Mouse (Mus musculus): ENCODE results near the gene Sox13. TPM values are rescaled to one million over a fixed set of nuclear protein-coding genes. Genes with fewer than 3 reads are reported as not detected.
"Not testable (repeated sequence)": the region's sequence is repeated elsewhere in the genome, so short reads cannot be mapped to it uniquely, and the experiment has no call there.

Sox13 gene
- polyA plus RNA-seq, 1 experiment from 2014 or later = 0.24 TPM

DNA sequence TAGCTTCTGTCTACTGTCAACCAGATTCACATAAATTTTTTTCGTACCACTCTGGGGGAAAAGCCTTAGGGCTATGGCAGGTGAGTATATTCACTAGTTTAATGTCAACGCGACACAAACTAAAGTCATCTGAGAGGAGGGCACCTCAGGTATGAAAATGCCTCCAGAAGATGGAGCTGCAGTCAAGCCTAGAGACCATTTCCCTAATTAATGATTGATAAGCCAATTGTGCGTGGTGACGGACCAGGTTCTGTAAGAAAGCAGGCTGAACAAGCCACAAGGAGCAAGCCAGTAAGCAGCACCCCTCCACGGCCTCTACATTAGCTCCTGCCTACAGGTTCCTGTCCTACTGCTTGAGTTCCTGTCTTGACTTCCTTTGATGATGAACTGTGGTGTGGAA lies 63.2 kb downstream of the Sox13 start:
- H3K36me3 ChIP-seq (ENCODE audit: inconsistent target) = no peaks in the 10 kb centered on the region
- WGBS (ENCODE audit: missing documents) = 96% methylated on average over 6 of the region's 6 CpGs
- H3K27ac ChIP-seq = no peak overlapping the region
- no peak overlapping the region for H3K4me3 ChIP-seq (ENCODE audit: inconsistent target)
- H3K79me2 ChIP-seq (ENCODE audit: inconsistent target) = no peaks in the 10 kb centered on the region

DNA sequence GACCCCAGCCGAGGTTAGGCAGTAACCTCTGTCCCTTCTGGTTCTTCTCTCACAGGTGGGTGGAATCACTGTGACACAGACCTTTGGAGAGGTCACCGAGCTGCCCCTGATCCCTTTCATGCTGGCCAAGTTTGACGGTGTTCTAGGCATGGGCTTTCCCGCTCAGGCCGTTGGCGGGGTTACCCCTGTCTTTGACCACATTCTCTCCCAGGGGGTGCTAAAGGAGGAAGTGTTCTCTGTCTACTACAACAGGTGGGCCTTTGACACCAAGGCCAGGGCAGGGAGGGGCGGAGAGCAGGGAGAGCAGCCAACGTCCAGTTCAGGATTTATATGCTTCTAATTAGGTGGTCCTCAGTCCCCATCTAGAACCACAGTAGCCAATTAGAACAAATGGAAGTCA lies 67.8 kb downstream of the Sox13 start:
- H3K4me3 ChIP-seq (ENCODE audit: inconsistent target) = no peak overlapping the region
- H3K36me3 ChIP-seq (ENCODE audit: inconsistent target) = no peaks in the 10 kb centered on the region
- no peaks in the 10 kb centered on the region for H3K79me2 ChIP-seq (ENCODE audit: inconsistent target)
- 37% methylated on average over 8 of the region's 8 CpGs for WGBS (ENCODE audit: missing documents)
- H3K27ac ChIP-seq = no peak overlapping the region

DNA sequence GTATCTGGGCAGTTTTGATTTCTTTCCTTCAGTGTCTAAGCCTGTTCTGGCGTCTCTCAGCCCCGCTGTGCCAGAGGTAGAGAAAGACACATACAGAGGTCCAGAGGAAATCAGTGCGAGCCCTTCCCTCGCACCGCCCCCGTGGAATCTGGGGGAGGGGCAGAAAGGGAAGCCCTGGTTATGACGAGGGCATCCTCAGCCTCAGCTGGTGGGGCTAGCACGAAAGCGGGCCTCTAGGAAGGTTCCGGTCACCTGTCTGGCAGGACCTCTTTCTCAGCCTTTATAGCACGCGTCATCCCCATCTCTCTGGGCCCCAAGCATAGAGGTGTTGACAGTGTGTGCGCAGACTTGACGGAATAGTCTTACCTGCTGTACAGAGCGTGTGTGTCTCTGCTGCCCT lies 68.3 kb downstream of the Sox13 start:
- Histone ChIP-seq H3K36me3 (ENCODE audit: inconsistent target) (no peaks in the 10 kb centered on the region), H3K79me2 (ENCODE audit: inconsistent target) (no peaks in the 10 kb centered on the region), H3K4me3 (ENCODE audit: inconsistent target) (no peak overlapping the region), H3K27ac (no peak overlapping the region)
- WGBS (ENCODE audit: missing documents) = 79% methylated on average over 15 of the region's 15 CpGs

DNA sequence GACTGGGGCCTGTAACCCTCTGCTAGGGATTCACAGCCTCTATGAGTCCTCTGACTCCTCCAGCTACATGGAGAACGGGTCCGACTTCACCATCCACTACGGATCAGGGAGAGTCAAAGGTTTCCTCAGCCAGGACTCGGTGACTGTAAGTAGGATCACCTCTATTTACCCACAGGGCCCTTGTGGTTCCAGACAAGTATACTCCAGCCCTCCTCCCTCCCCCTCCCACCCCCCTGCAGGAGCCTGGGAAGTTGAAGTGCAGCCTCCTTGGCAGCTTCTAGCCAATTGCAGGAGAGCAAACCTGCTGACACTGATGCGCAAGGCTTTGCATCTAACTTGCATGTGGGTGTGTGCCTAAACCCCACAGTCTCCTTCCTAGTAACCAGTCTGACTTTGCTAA lies 68.7 kb downstream of the Sox13 start:
- no peak overlapping the region for H3K27ac ChIP-seq
- H3K79me2 ChIP-seq (ENCODE audit: inconsistent target) = no peaks in the 10 kb centered on the region
- no peak overlapping the region for H3K4me3 ChIP-seq (ENCODE audit: inconsistent target)
- H3K36me3 ChIP-seq (ENCODE audit: inconsistent target) = no peaks in the 10 kb centered on the region
- 85% methylated on average over 5 of the region's 5 CpGs for WGBS (ENCODE audit: missing documents)

DNA sequence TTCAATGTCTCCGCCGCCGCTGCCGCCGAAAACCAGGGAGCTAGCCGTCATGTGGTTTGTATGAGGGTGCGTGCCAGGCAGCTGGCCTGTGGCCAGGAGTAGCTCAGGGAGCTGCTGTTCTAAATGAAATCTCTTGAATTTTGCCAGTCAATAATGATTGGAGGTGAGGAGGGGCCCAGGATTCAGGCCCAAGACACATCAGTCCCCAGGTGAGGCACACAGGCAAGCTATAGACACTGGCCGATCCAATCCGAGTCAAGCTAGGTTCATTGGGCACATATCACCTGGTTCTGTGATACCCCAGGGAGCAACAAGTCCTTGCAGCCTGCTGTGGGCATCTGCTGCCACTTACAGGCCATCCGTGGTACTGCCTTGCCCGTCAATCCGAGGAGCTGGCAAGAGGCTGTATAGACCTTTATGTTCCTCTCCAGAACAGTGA lies 70.8 kb downstream of the Sox13 start:
- Histone ChIP-seq H3K79me2 (ENCODE audit: inconsistent target) (no peaks in the 10 kb centered on the region), H3K36me3 (ENCODE audit: inconsistent target) (no peaks in the 10 kb centered on the region), H3K27ac (no peak overlapping the region), H3K4me3 (ENCODE audit: inconsistent target) (no peak overlapping the region)
- WGBS (ENCODE audit: missing documents) = 39% methylated on average over 12 of the region's 12 CpGs

DNA sequence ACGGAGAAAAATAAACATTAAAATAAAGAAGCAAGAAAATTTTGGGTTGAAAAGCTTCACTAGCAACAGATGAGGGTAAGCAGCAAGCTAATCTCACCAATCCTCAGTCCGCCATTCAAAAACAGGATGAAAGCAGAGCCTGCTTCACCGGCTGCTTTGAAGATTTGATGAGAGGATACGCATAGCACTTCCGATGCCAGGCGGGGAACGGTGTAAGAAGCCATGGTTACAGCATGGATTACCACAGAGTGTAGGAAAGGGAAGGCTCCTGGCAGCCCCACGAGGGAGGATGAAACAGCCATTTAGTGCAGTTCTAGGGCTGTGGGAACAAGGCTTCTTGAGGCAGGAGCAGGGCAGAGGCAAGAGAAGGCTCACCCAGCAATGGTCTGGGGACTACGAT lies 72.4 kb downstream of the Sox13 start:
- no peaks in the 10 kb centered on the region for H3K79me2 ChIP-seq (ENCODE audit: inconsistent target)
- WGBS (ENCODE audit: missing documents) = 56% methylated on average over 9 of the region's 9 CpGs
- no peaks in the 10 kb centered on the region for H3K36me3 ChIP-seq (ENCODE audit: inconsistent target)
- no peak overlapping the region for H3K27ac ChIP-seq
- H3K4me3 ChIP-seq (ENCODE audit: inconsistent target) = no peak overlapping the region

DNA sequence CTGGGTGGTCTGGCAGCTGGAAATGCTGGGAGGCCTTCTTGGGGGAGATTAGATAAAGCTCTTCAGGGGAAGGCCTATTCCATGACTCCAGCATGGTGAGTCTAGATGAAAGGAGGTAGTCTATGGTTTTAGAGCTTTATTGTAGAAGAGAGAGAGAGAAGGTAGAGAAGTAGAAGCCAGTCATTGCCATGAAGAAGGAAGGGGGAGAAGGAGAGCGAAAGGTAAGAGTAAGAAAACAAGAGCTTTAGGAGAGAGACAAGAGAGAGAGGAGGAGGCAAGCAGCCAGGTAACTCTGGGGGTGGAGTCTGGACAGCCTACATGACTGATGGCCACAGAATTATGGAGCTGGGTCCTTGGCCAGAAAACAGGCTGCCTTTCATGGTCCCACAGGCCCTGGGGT lies 74.0 kb downstream of the Sox13 start, which contains the start of gene Ren1:
TSS of gene Ren1 (plus strand) at position 301 of the 400 bp plus-strand sequence.
- H3K27ac ChIP-seq = no peak within 1 kb of the TSS
- 88% methylated on average over 1 of the region's 1 CpGs for WGBS (ENCODE audit: missing documents)

DNA sequence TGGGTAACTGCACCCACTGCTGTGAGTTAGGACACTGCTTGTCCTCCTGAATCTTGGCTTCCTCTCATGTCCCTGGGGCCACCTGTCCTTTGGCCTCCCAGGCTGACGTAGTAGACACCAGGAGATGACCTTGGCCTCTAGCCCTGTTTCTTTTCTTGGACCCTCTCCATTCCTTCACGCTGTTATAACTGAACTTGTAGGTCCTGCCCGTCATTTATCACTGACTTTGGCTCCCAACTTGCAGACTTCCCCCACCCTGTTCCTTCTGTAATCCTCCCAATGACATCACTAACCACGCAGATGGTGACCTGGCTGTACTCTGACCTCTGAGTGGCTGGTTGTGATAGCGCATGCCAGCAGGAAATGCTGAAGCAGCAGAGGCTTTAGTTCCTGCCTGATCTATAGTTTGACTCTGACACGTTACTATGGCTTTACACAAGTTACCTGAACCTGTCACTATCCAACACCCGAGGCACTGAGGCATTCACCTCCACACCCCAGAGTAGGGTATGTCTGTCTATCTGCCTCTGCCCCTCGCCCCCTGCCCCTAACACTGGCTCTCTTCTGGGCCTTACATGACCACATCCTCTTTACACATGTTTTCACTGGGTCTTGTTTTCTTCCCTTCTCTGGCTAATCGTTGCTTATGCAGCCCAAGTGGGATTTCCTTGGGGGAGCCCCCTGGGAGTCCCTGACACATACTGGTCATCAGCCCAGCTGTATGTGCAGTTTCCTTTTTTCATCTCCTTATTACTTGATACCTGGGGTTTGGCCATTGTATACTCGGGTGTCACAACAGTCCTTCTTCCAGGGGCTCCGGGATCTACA lies 76.3 kb downstream of the Sox13 start:
- Histone ChIP-seq H3K79me2 (ENCODE audit: inconsistent target) (no peaks in the 10 kb centered on the region), H3K27ac (no peak overlapping the region), H3K4me3 (ENCODE audit: inconsistent target) (no peak overlapping the region), H3K36me3 (ENCODE audit: inconsistent target) (no peaks in the 10 kb centered on the region)
- WGBS (ENCODE audit: missing documents) = 36% methylated on average over 11 of the region's 11 CpGs

More for the DNA sequence above, 74.0 kb downstream of the Sox13 start, which contains the start of gene Ren1:
- no peak within 1 kb of the TSS for H3K4me3 ChIP-seq (ENCODE audit: inconsistent target)
- H3K36me3 ChIP-seq (ENCODE audit: inconsistent target) = no peaks in the 10 kb centered on the region
- no peaks in the 10 kb centered on the region for H3K79me2 ChIP-seq (ENCODE audit: inconsistent target)

DNA sequence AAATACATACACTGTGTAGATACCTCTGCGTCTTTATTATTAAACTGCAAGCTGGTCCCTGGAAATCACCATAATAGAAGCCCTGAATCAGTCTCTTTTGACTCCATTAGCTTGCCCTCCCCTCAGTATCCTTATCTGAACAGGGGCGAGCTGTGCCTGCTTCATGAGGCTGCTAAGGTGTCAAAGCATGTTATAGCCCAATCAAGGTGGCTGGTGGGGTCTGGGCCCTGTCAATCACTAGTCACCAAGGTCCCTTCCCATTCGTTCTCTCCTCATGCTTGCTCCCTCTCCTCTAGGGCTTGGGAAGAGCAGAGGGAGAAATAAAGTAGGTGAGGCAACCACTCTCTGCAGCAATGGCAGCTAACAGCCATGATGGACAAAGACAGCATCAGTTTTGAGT lies 77.0 kb downstream of the Sox13 start:
- Histone ChIP-seq H3K27ac (no peak overlapping the region), H3K36me3 (ENCODE audit: inconsistent target) (no peaks in the 10 kb centered on the region), H3K4me3 (ENCODE audit: inconsistent target) (no peak overlapping the region), H3K79me2 (ENCODE audit: inconsistent target) (no peaks in the 10 kb centered on the region)
- 92% methylated on average over 3 of the region's 3 CpGs for WGBS (ENCODE audit: missing documents)

DNA sequence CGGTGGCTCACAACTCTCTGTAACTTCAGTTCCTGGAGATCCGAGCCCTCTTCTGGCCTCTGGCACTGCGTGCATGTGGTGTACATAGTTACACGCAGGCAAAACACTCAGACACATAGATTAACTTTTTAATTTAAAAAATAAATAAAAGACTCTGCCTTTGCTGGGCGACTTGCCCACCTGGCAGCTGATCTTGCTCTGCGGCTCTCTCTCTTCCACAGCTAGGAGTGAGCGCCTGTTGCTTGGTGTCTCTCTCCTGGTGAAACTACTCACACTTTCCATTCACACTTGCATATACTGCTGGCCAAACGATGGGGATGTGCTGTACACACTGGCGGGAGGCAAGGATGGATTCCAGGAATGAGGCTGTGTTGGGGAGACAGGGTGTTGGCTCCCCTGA lies 77.6 kb downstream of the Sox13 start:
- no peaks in the 10 kb centered on the region for H3K36me3 ChIP-seq (ENCODE audit: inconsistent target)
- H3K79me2 ChIP-seq (ENCODE audit: inconsistent target) = no peaks in the 10 kb centered on the region
- 92% methylated on average over 8 of the region's 9 CpGs for WGBS (ENCODE audit: missing documents)

DNA sequence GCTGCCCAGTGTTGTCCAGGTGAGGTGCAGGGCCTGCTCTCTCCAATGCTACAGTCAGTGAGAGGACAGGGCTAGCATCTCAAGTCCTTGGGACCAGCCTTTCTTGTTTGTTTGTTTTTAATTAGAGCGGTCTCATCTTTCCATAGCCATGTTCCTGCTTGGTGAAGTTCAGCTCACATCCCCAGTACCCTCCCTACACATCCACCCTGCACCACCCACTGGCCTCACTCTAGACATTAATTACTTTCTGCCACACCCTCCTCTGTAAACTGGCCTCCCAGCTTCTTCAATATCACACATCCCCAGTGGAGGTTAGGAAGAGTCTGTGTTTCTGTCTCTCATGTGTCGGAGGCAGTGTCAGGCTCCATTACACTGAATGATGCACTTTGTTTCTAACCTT lies 79.8 kb downstream of the Sox13 start:
- no peak overlapping the region for H3K4me3 ChIP-seq (ENCODE audit: inconsistent target)
- H3K27ac ChIP-seq = no peak overlapping the region
- no peaks in the 10 kb centered on the region for H3K79me2 ChIP-seq (ENCODE audit: inconsistent target)
- WGBS (ENCODE audit: missing documents) = 100% methylated on average over 2 of the region's 2 CpGs
- no peaks in the 10 kb centered on the region for H3K36me3 ChIP-seq (ENCODE audit: inconsistent target)

More for the DNA sequence above, 77.6 kb downstream of the Sox13 start:
- no peak overlapping the region for H3K27ac ChIP-seq
- no peak overlapping the region for H3K4me3 ChIP-seq (ENCODE audit: inconsistent target)

DNA sequence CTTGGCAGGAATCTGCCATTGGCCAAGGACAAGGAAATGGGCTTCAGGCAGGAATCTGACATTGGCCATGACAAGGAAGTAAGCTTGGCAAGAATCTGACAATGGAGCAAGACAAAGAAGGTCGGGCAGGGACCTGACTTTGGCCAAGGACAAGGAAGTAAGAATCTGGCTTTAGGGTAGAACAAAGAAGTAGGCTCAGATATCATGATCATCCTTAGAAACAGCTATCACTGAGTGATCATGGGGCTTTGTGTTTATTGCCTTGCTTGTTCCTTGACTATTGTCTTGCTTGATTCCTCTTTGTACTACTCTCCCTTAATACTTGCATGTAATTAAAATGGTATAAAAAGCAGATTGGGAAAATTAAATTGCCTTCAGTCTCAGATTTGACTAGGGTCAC lies 83.8 kb downstream of the Sox13 start:
- not testable (repeated sequence) for H3K79me2 ChIP-seq (ENCODE audit: inconsistent target); H3K36me3 ChIP-seq (ENCODE audit: inconsistent target); H3K4me3 ChIP-seq (ENCODE audit: inconsistent target); H3K27ac ChIP-seq
- WGBS (ENCODE audit: missing documents) = 18% methylated on average over 1 of the region's 1 CpGs

DNA sequence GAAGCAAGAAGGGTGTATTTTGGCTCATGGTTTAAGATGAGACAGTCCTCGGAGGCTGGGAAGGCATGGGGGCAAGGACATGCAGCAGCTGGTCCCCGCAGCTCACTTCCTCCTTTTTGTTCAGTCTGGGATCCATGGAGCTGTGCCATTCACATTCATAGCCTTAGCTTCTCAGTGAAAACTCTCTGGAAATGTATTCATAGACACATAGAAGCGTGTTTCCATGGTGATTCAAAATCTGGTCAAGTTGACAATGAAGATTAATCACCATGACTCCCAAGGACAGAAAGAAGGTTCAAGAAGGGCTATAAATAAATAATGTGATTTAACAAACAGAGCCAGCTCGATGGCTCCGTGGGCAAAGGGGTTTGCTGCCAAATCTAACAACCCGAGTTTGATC lies 90.2 kb downstream of the Sox13 start:
- Histone ChIP-seq H3K4me3 (ENCODE audit: inconsistent target) (no peak overlapping the region), H3K27ac (no peak overlapping the region), H3K36me3 (ENCODE audit: inconsistent target) (no peaks in the 10 kb centered on the region), H3K79me2 (ENCODE audit: inconsistent target) (no peaks in the 10 kb centered on the region)
- WGBS (ENCODE audit: missing documents) = 91% methylated on average over 6 of the region's 6 CpGs

DNA sequence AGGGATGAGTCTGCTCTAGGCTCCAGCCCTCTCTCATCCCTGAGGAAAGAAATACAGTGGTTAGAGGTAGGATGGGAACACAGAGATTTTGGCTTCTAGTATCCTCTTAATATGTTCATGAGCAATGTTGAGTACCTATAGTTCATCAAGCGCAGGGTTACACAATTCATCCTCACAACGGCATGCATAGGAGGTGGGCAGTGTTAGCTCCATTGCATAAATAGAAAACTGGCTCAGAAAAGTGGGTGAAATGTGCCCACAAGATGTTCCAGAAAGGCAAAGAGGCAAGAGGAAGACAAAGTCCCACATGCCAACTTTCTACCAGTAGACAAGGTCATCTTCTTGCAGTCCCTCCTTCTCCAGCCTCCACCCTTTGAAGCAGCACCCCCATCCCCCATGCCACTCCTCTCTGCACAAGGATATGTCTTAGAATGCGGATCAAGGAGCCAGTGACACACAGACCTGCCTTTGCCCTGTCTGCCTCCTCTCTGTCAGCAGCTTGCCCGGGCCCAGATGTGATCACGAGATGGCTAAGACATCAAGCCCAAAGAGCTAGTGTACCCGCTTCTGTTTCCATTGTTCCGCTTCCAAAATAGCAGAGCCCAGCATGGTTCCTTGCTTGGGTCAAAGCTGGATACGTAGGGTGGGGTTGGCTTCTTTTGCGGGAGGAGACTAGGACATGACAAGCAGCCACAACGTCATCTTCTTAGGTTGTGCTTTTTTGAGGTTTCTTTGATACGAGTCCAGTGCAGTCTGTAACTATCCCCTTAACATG lies 91.3 kb downstream of the Sox13 start:
- Histone ChIP-seq H3K79me2 (ENCODE audit: inconsistent target) (no peaks in the 10 kb centered on the region), H3K36me3 (ENCODE audit: inconsistent target) (no peaks in the 10 kb centered on the region), H3K4me3 (ENCODE audit: inconsistent target) (no peak overlapping the region), H3K27ac (no peak overlapping the region)
- 92% methylated on average over 11 of the region's 11 CpGs for WGBS (ENCODE audit: missing documents)

Data from macrophage (primary cell).